Mouse (Mus musculus) CD4-positive helper T cell, adult 2 months (primary cell): ENCODE measurements around the gene Rimbp2.

ENCODE experiments used
- DNase-seq: peaks from one replicate; pipeline ENCODE4 v3.0.0-alpha.2; 2012; ENCODE audit warnings: low read depth, missing footprints, low spot score

Gene Rimbp2

GRCm38 (mm10) chr5:128845033-128845432 lies 108.3 kb downstream of the Rimbp2 start:
- no peak for DNase-seq

GRCm38 (mm10) chr5:128843982-128844381 lies 109.3 kb downstream of the Rimbp2 start:
- no peak for DNase-seq

- DNase-seq: no peak
These were observed 111.7 kb downstream of the Rimbp2 start for GRCm38 (mm10) chr5:128841541-128841940.

- no peak for DNase-seq
These were observed 116.2 kb downstream of the Rimbp2 start for GRCm38 (mm10) chr5:128837045-128837444.

GRCm38 (mm10) chr5:128834126-128834525 lies 119.2 kb downstream of the Rimbp2 start:
- DNase-seq: no peak

- no peak for DNase-seq
These were observed 130.4 kb downstream of the Rimbp2 start for GRCm38 (mm10) chr5:128822843-128823242.

GRCm38 (mm10) chr5:128819638-128820285 lies 133.5 kb downstream of the Rimbp2 start:
- DNase-seq: no peak

GRCm38 (mm10) chr5:128815629-128816028 lies 137.7 kb downstream of the Rimbp2 start:
- no peak for DNase-seq

DNA sequence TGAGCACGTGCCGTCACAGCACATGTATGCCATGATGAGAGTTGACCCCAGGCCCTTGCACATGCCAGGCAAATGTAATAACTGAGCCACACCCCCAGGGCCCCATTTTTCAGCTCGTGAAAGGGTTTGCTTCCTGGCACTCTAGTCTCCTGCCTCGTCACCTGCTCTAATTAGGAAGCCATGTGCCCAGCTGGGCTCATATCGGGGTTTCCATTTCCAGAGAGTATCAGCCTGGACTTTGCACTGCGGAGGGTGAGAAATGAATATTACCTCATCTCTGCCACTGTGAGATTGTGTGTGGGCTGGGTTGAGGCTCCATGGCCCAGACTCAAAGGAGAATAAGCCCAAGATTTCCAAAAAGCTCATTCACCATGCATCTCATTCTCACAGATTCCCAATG lies 138.2 kb downstream of the Rimbp2 start:
- no peak for DNase-seq

DNA sequence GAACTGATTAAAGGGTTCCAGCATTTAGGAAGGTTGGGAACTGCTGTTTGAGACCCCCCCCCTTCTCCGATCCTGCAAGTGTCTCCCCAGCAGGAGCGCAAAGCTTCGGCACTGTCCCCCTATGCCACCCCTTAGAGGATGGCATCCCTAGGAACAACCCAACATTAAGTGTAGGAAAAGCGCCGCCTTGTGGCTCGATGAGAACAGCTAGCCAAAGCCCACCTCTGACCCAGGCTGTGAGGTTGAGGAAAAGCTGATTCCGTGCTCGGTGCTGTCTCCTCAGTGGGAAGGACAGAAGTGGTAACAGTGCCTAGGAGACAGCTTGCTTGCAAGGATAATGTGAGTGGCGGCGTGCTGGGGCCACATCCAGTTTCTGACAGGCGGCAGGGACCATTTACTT lies 140.2 kb downstream of the Rimbp2 start:
- DNase-seq: no peak

- DNase-seq: no peak
These were observed 141.9 kb downstream of the Rimbp2 start for GRCm38 (mm10) chr5:128811431-128811830.

DNA sequence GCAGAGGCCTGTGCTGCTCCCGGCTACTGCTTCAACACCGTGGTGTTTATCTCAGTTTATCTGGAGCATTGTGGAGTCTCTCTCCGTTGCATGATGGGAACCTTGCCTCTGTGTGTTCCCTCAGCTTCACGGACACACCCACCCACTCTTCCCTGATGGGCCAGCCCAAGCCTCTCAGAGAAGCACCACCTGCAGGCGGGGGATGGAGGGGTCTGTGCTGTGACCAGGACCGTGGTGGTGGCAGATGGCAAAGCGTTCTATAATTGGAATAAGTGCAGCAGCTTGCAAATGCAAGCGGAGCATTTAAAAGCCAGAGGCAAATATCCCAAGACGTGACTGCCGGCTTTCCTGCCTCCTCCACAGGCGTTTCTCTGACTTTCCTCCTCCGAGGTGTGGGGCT lies 143.3 kb downstream of the Rimbp2 start:
- DNase-seq: no peak

- no peak for DNase-seq
These were observed 143.9 kb downstream of the Rimbp2 start for GRCm38 (mm10) chr5:128809406-128809805.

- DNase-seq: no peak
These were observed 144.6 kb downstream of the Rimbp2 start for GRCm38 (mm10) chr5:128808547-128809182.

- DNase-seq: no peak
These were observed 145.9 kb downstream of the Rimbp2 start for GRCm38 (mm10) chr5:128807408-128807807.

DNA sequence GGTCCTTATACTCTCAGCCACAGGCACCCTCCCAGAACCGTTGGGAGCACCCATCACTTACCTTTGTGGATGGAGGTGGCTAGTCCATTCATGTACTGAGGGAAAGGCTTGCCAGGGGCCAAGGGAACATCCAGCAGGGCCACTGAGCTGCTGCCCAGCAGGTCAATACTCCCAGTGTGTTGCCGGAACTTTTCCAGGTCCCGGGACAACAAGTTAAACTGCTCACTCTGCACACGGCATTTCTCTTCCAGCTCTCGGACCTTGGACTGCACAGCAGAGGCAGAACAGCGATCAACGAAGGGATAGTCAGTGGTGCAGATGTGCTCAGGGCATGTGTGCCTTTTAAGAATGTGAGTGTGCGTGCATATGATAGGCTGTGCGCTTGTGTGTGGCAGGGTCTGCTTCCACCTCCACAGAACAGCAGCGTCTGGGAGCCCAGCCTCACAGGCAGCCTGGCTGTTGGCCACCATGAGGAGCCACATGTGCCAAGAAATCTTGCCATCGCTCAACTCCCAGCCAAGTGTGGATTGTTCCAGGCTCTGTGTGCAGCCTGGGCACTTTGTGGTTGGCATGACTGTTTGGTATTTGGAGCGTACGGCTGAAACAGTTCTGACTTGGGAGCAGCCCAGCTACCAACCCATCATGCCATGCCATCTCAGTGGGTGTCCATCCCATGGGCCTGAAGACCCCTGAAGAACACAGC lies 146.8 kb downstream of the Rimbp2 start:
- DNase-seq: no peak

GRCm38 (mm10) chr5:128805092-128805491 lies 148.2 kb downstream of the Rimbp2 start:
- no peak for DNase-seq

GRCm38 (mm10) chr5:128800592-128800991 lies 152.7 kb downstream of the Rimbp2 start:
- DNase-seq: no peak

DNA sequence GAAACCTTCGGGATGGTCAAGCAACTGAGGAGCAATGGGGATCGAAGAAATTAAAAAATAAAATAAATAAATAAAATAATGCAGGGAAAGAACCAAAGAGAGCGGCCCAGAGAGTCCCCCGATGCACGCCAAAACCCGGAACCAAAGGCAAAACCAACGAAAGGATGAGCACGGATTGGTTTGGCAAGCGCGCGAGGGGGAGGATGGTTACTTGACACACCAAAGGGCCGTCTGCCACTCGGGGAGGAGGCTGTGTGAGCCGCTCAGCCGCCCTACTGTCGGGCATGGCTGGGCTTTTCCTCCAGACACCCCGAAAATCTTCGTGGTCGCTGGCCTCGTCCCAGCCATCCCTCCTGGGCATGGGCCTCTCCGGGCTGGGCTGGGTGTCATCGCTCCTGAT lies 171.7 kb downstream of the Rimbp2 start:
- no peak for DNase-seq

- DNase-seq: no peak
These were observed 176.9 kb downstream of the Rimbp2 start for GRCm38 (mm10) chr5:128776386-128776785.

DNA sequence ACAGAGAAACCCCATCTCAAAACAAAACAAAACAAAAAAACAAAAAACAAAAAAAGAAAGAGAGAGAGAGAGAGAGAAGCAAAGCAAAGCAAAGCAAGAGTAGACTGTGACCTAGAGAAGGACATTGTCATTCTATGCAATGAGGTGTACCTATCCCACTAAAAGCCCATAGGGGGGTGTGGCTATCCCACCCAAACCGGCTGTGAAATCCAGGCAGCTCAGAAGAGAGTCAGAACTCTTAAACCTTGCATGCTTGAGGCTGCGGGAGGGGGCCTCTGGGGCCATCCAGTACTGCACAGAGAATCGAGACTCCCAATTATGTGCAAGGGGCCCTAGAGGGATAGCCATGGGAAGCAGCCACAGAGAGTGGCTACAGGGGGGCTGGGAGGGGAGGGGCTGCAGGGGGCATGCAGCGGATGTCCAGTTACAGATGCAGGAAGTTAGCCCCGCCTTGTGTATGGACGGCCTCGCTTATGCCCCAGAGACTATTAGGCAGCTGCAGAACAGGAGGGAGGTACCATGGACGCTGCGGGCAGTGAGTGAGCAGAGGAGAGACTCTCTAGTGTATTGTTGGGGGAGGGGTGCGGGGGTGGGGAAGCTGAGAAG lies 184.2 kb downstream of the Rimbp2 start:
- no peak for DNase-seq

GRCm38 (mm10) chr5:128761118-128761517 lies 192.2 kb downstream of the Rimbp2 start:
- no peak for DNase-seq
